Mouse (Mus musculus) midbrain, postnatal 0 days (tissue): ENCODE data around the gene Pou3f3. TPM values are rescaled to one million over a fixed set of nuclear protein-coding genes. Genes with fewer than 3 reads are reported as not detected.

ENCODE experiments used
- ATAC-seq: fragments of 200-750 bp; cut with Nextera tagmentation; 2 replicates; pipeline ENCODE4 v1.8.0; 2017; ENCODE audit warnings: moderate number of reproducible peaks, mild to moderate bottlenecking, moderate TSS enrichment, moderate library complexity; ENCODE audit not compliant: low FRiP score
- DNase-seq: peaks from one replicate; pipeline ENCODE4 v3.0.0-alpha.2; 2015; ENCODE audit warnings: low spot score
- H3K27ac ChIP-seq: fragments of 300-500 bp; sonication (generic); 2 replicates; pipeline ENCODE4 v1.5.1; 2014; ENCODE audit warnings: low read depth, mild to moderate bottlenecking, low read length, mixed read lengths
- H3K27me3 ChIP-seq: fragments of 300-500 bp; sonication (generic); 2 replicates; pipeline ENCODE4 v1.6.1; 2014; ENCODE audit warnings: low read length, control low read depth, mixed read lengths; ENCODE audit not compliant: insufficient read depth
- H3K36me3 ChIP-seq: fragments of 300-500 bp; sonication (generic); 2 replicates; pipeline ENCODE4 v1.6.1; 2014; ENCODE audit warnings: low read length, control low read depth, mixed read lengths; ENCODE audit not compliant: insufficient read depth
- H3K4me1 ChIP-seq: fragments of 300-500 bp; sonication (generic); 2 replicates; pipeline ENCODE4 v1.6.1; 2014; ENCODE audit warnings: mild to moderate bottlenecking, control low read depth, antibody characterized with exemption, low read length, mixed read lengths; ENCODE audit not compliant: insufficient read depth
- H3K4me2 ChIP-seq: fragments of 300-500 bp; sonication (generic); 2 replicates; pipeline ENCODE4 v1.6.1; 2014; ENCODE audit warnings: low read depth, mild to moderate bottlenecking, low read length, mixed read lengths; ENCODE audit not compliant: poor library complexity, severe bottlenecking
- H3K4me3 ChIP-seq: fragments of 300-500 bp; sonication (generic); 2 replicates; pipeline ENCODE4 v1.5.1; 2014; ENCODE audit warnings: low read depth, mild to moderate bottlenecking, low read length, moderate library complexity
- H3K9ac ChIP-seq: fragments of 300-500 bp; sonication (generic); replicated peaks from 2 replicates; pipeline ENCODE4 v1.6.1; 2014; ENCODE audit warnings: mild to moderate bottlenecking, low read length, moderate library complexity, mixed read lengths; ENCODE audit not compliant: poor library complexity, severe bottlenecking
- H3K9me3 ChIP-seq: fragments of 300-500 bp; sonication (generic); 2 replicates; pipeline ENCODE4 v1.6.1; 2016; ENCODE audit warnings: low read length, control low read depth
- CTCF ChIP-seq: IDR thresholded peaks from 2 replicates; pipeline ENCODE4 v1.5.1; 2016; ENCODE audit warnings: antibody characterized with exemption, mild to moderate bottlenecking
- WGBS: fragments of 180-500 bp; shearing (Covaris S2); extraction: QIAGEN DNeasy Blood & Tissue Kit; methylation state at CpG from one replicate; pipeline ENCODE4 v1.1.7; 2014; 5-methylcytosine and 5-hydroxymethylcytosine counted together
- polyA plus RNA-seq: library from polyadenylated mRNA; unstranded; fragments of >200 nt; fragmentation: Nextera tagmentation; extraction: Ambion mirVana; gene quantifications from 2 replicates; pipeline ENCODE4 v1.2.1, GENCODE M21; 2015
- total RNA-seq: library from RNA; depleted of rRNA; stranded (reverse); fragments of >200 nt; gene quantifications from 2 replicates; pipeline ENCODE4 v1.2.3, GENCODE M21; 2014; rRNA removed

Gene Pou3f3
- total RNA-seq (45.2 and 48.4 TPM in 2 replicates), polyA plus RNA-seq (11.5 and 12.0 TPM in 2 replicates)

GRCm38 (mm10) chr1:42695578-42695915 is at the start of gene Pou3f3:
Gene Pou3f3, plus strand, starts transcription at chr1:42695768.
- H3K27ac ChIP-seq, result peak within 1 kb of the TSS; percentile 97
- peaks cover 5% of the 10 kb centered on the region; the same call in 1 of the 2 replicates for H3K36me3 ChIP-seq
- H3K4me3 ChIP-seq, result peak within 1 kb of the TSS; percentile 85
- H3K9me3 ChIP-seq, result no peaks in the 10 kb centered on the region
- DNase-seq (peak; percentile 99), ATAC-seq (peak; percentile 90)
- H3K4me1 ChIP-seq, result no peaks in the 10 kb centered on the region
- peak; percentile 38 for TF ChIP-seq CTCF
- H3K9ac ChIP-seq, result peak within 1 kb of the TSS; percentile 92
- no peaks in the 10 kb centered on the region for H3K27me3 ChIP-seq
- under 1% methylated on average over 21 of the region's 21 CpGs for WGBS
- H3K4me2 ChIP-seq, result peak within 1 kb of the TSS; percentile 91

- no peaks in the 10 kb centered on the region for H3K27me3 ChIP-seq
- no peak overlapping the region for H3K9ac ChIP-seq
- ATAC-seq (no peak), DNase-seq (peak; percentile 25)
- 68% methylated on average over 9 of the region's 9 CpGs for WGBS
- no peak for TF ChIP-seq CTCF
- H3K9me3 ChIP-seq, result no peaks in the 10 kb centered on the region
- H3K4me1 ChIP-seq, result no peaks in the 10 kb centered on the region
- no peaks in the 10 kb centered on the region for H3K36me3 ChIP-seq
- no peak overlapping the region for H3K27ac ChIP-seq
- no peak overlapping the region for H3K4me2 ChIP-seq
- no peak overlapping the region for H3K4me3 ChIP-seq
These were observed 47.1 kb upstream of the Pou3f3 start for GRCm38 (mm10) chr1:42648366-42648935.

GRCm38 (mm10) chr1:42651461-42651860 is 44.1 kb upstream of the Pou3f3 start:
- H3K4me1 ChIP-seq, result no peaks in the 10 kb centered on the region
- H3K4me2 ChIP-seq, result no peak overlapping the region
- no peak overlapping the region for H3K27ac ChIP-seq
- no peak overlapping the region for H3K9ac ChIP-seq
- DNase-seq (no peak), ATAC-seq (no peak)
- no peak overlapping the region for H3K4me3 ChIP-seq
- no peaks in the 10 kb centered on the region for H3K9me3 ChIP-seq
- no peak for TF ChIP-seq CTCF
- no peaks in the 10 kb centered on the region for H3K36me3 ChIP-seq
- H3K27me3 ChIP-seq, result no peaks in the 10 kb centered on the region
- WGBS, result 93% methylated on average over 15 of the region's 15 CpGs

GRCm38 (mm10) chr1:42667546-42667945 is 28.0 kb upstream of the Pou3f3 start:
- Histone ChIP-seq H3K9ac (no peak overlapping the region), H3K27ac (no peak overlapping the region; the same call in 1 of the 2 replicates), H3K36me3 (0 out of 2 replicates have a peak, but pooled peaks cover 3% of the 10 kb centered on the region), H3K27me3 (no peaks in the 10 kb centered on the region), H3K9me3 (no peaks in the 10 kb centered on the region), H3K4me1 (no peaks in the 10 kb centered on the region), H3K4me2 (no peak overlapping the region), H3K4me3 (no peak overlapping the region)
- peak; percentile 51 for DNase-seq
- no peak for TF ChIP-seq CTCF
- ATAC-seq, result no peak
- 63% methylated on average over 1 of the region's 1 CpGs for WGBS

- H3K36me3 ChIP-seq, result no peaks in the 10 kb centered on the region
- no peak for ATAC-seq
- no peaks in the 10 kb centered on the region for H3K4me1 ChIP-seq
- TF ChIP-seq CTCF, result no peak
- no peaks in the 10 kb centered on the region for H3K9me3 ChIP-seq
- no peaks in the 10 kb centered on the region for H3K27me3 ChIP-seq
- H3K27ac ChIP-seq, result no peak overlapping the region
- H3K4me3 ChIP-seq, result no peak overlapping the region
- WGBS, result 72% methylated on average over 3 of the region's 3 CpGs
- no peak for DNase-seq
- H3K9ac ChIP-seq, result no peak overlapping the region
- no peak overlapping the region for H3K4me2 ChIP-seq
These were observed 14.9 kb upstream of the Pou3f3 start for GRCm38 (mm10) chr1:42680673-42681072.

GRCm38 (mm10) chr1:42681762-42682161 is 13.8 kb upstream of the Pou3f3 start:
- no peak for TF ChIP-seq CTCF
- Histone ChIP-seq H3K9ac (no peak overlapping the region), H3K36me3 (no peaks in the 10 kb centered on the region), H3K27ac (no peak overlapping the region), H3K9me3 (no peaks in the 10 kb centered on the region), H3K4me3 (no peak overlapping the region), H3K4me2 (no peak overlapping the region), H3K4me1 (no peaks in the 10 kb centered on the region), H3K27me3 (no peaks in the 10 kb centered on the region)
- ATAC-seq (no peak), DNase-seq (no peak)
- 67% methylated on average over 5 of the region's 5 CpGs for WGBS
